Mouse (Mus musculus) brain, embryonic 14.5 days (tissue): ENCODE measurements at regions not wholly inside any gene's neighbourhood (a gene's known extent, or its start where the extent isn't known, plus 50 kb on each side); places are given as distances from the start of the nearest gene placed in this dataset.
"Not testable (repeated sequence)": the region's sequence is repeated elsewhere in the genome, so short reads cannot be mapped to it uniquely, and the experiment has no call there.

Source experiments
- DNase-seq: peaks from one replicate; pipeline ENCODE4 v3.0.0-alpha.2; 2011; ENCODE audit warnings: low read depth
- CTCF ChIP-seq: fragments of 200-500 bp; IDR thresholded peaks from 2 replicates; pipeline ENCODE4 v1.5.1; 2012; ENCODE audit warnings: inconsistent platforms, mild to moderate bottlenecking, moderate library complexity, borderline replicate concordance; ENCODE audit not compliant: insufficient read depth, insufficient read length; ENCODE audit errors: extremely low read depth
- POLR2A ChIP-seq: fragments of 200-500 bp; IDR thresholded peaks from 2 replicates; pipeline ENCODE4 v1.6.1; 2012; ENCODE audit warnings: mild to moderate bottlenecking, inconsistent platforms, borderline replicate concordance; ENCODE audit not compliant: poor library complexity, insufficient read depth, insufficient read length, severe bottlenecking; ENCODE audit errors: extremely low read depth

DNA sequence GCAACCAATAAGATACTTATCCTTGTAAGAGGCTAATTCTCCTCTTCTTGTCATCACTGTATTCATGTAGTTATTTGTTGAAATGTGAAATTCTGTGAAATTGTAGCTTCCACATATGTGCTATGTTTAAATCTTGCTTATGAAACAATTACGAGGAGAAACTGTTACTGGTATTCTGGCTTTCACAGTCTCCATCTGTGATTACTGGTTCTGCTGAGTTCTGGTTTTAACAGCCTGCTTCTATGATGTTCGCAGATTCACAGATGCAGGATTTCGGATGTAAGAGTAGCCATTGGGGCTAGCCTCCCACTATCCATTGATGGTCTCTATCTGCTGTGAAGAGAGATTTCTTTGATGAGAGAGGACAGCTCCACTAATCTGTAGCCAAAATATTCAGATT lies 1067.2 kb upstream of the Aga start:
- no peak for TF ChIP-seq CTCF
- TF ChIP-seq POLR2A = no peak
- DNase-seq = no peak

DNA sequence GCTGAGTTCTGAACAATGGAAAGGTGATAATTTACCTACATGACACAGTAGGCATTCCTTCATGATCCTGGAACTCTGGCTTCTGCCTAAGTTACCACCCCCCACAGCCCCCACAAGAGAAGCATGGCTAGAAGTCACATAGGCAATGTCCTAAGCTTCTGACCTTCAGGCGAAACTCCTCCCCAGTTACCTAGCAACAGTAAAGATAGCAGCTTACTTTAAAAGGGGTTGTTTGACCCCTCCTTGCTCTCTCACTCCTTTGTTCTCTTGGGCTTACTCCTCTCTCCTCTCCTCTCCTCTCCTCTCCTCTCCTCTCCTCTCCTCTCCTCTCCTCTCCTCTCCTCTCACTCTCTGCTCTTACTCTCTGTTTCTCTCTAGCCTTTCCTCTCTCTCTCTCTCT lies 1059.8 kb upstream of the Aga start:
- not testable (repeated sequence) for DNase-seq

DNA sequence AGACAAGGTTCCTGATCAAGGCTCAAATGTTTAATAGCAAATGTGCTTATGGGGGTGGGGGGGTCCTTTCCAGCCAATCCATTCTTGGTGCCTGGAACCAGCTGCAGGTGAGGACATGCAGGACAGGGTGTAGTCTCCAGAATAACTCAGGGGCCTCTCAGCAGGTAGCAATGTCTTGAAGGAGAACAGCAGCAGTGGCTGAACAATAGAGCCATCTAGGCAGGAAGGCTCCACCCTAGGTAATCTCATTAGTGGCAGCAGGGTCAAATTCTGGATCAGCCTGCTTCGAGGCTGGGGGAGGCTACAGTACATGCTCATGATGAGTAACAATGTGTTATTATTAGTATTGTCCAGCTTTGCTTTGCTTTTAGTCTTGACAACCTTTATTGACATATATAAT lies 1055.9 kb upstream of the Aga start:
- DNase-seq = no peak
- TF ChIP-seq CTCF (no peak), POLR2A (no peak)

- no peak for TF ChIP-seq CTCF
- TF ChIP-seq POLR2A = no peak
- no peak for DNase-seq
Observed at GRCm38 (mm10) chr8:52456271-52456670, 1055.3 kb upstream of the Aga start.

- TF ChIP-seq POLR2A (no peak), CTCF (no peak)
- no peak for DNase-seq
Observed at GRCm38 (mm10) chr8:52502396-52502795, 1009.1 kb upstream of the Aga start.

DNA sequence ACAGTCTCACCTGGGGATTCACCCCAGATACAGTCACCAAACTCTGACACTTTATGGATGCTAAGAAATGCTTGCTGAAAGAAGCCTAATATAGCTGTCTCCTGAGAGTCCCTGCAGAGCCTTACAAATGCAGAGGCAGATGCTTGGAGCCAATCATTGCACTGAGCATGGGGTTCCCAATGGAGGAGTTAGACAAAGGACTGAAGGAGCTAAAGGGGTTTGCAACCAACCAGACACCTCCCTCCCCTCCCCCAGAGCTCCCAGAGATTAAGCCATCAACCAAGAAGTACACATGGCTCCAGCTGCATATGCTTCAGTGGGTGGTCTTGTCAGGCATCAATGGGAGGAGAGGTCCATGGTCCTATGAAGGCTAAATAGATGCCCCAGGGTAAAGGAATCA lies 999.7 kb upstream of the Aga start:
- peak; percentile 7 for DNase-seq

DNA sequence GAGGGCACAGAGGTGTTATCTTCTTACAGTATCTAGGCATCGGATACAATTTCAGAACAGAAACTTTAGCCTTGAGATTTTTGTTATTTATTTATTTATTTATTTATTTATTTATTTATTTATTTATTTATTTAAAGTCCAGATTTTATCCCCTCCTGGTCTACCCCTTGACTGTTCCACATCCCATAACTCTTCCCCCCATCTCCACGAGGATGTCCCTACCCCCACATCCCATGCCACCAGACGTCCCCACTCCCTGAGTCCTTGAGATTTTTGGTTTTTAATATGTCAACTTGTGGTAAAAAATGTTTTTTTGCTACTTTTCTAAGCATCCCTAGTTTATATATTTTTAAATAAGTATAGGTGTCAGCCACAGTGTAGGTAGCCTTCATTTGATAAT lies 968.2 kb upstream of the Aga start:
- no peak for DNase-seq
- no peak for TF ChIP-seq POLR2A

More for the DNA sequence above, 999.7 kb upstream of the Aga start:
- TF ChIP-seq CTCF = no peak
- no peak for TF ChIP-seq POLR2A

- TF ChIP-seq CTCF (no peak), POLR2A (no peak)
- peak; percentile 83 for DNase-seq
Observed at GRCm38 (mm10) chr8:52571166-52571832, 940.2 kb upstream of the Aga start.
